In genomic region chr15:98953401-98954356, GRCm38 (mm10) we compare ENCODE assay signal across 8 mouse cellular contexts. TPM values are rescaled to one million over a fixed set of nuclear protein-coding genes. Genes with fewer than 3 reads are reported as not detected.
DNase-seq lines count a peak whose midpoint lies in the region; ATAC-seq and TF ChIP-seq lines count a peak whose summit lies in the region.

Gene Gm49450 (minus strand): TSS chr15:98953551.
Gene Tuba1a (minus strand): TSS chr15:98953703.

- TF ChIP-seq RAD21 in CH12.LX (IDR thresholded peaks at IDR 0.05; ENCODE audit: low read depth, low read length): no peak; the same call in 1 of the 2 replicates

- H3K36me3 ChIP-seq in CH12.LX (replicated peaks in 1 of 2; ENCODE audit: control insufficient read depth in 1 of 2, insufficient read depth in 1 of 2, low read length in 1 of 2): peaks cover 8 to 18% of the 10 kb centered on the region in 2 experiments
- H3K36me3 ChIP-seq in forebrain, embryonic 11.5 days (ENCODE audit: control insufficient read depth, insufficient read depth, low read length): no peaks in the 10 kb centered on the region; the same call in 1 of the 2 replicates
- no peaks in the 10 kb centered on the region; the same call in 1 of the 2 replicates for H3K36me3 ChIP-seq in heart, embryonic 15.5 days
- H3K36me3 ChIP-seq in liver, embryonic 13.5 days: no peaks in the 10 kb centered on the region
- no peaks in the 10 kb centered on the region for H3K36me3 ChIP-seq in stomach, embryonic 16.5 days (ENCODE audit: control insufficient read depth, insufficient read depth, low read length)

- in situ Hi-C loops in CH12.LX (cut with MboI; ENCODE audit: low pct_ligation_motif_present, low pct_unique_long_range_greater_than_20kb, low sequenced_read_pairs): no loop called here

- peak; percentile 100 for DNase-seq in CH12.LX (ENCODE audit: extremely low read depth)
- DNase-seq in c-Kit-positive CD71-positive TER-119-negative erythroid progenitor cells, embryonic 14.5 days (ENCODE audit: low read depth): peak; percentile 48
- DNase-seq in forebrain, embryonic 11.5 days (ENCODE audit: low spot score): peak; percentile 99
- DNase-seq in kidney, postnatal 14 days: peak; percentile 92
- DNase-seq in liver, embryonic 13.5 days: peak; percentile 60
- peak; percentile 96 to 97 for DNase-seq in natural killer cell, adult 2 months (ENCODE audit: low spot score in 2 of 2)

- H3K4me3 ChIP-seq in CH12.LX (replicated peaks in 1 of 3; ENCODE audit: low read depth in 2 of 3, low read length in 2 of 3, poor library complexity in 1 of 3): peak within 1 kb of the TSS; percentile 49 to 88 (median 75)
- peak within 1 kb of the TSS; percentile 82 for H3K4me3 ChIP-seq in forebrain, embryonic 11.5 days (ENCODE audit: low read depth, low read length)
- peak within 1 kb of the TSS; percentile 86 for H3K4me3 ChIP-seq in heart, embryonic 15.5 days
- H3K4me3 ChIP-seq in liver, embryonic 13.5 days (replicated peaks): peak within 1 kb of the TSS; percentile 77
- H3K4me3 ChIP-seq in stomach, embryonic 16.5 days (replicated peaks; ENCODE audit: low read length): peak within 1 kb of the TSS; percentile 89

- no peaks in the 10 kb centered on the region for H3K9me3 ChIP-seq in CH12.LX (replicated peaks; ENCODE audit: low read length)
- no peaks in the 10 kb centered on the region for H3K9me3 ChIP-seq in forebrain, embryonic 11.5 days (ENCODE audit: control insufficient read depth, low read length)
- H3K9me3 ChIP-seq in heart, embryonic 15.5 days (replicated peaks): no peaks in the 10 kb centered on the region
- no peaks in the 10 kb centered on the region for H3K9me3 ChIP-seq in liver, embryonic 13.5 days (replicated peaks)
- no peaks in the 10 kb centered on the region for H3K9me3 ChIP-seq in stomach, embryonic 16.5 days (replicated peaks; ENCODE audit: control insufficient read depth, low read length)

- peaks cover 6% of the 10 kb centered on the region; the same call in 1 of the 2 replicates for H3K79me2 ChIP-seq in CH12.LX (replicated peaks; ENCODE audit: control insufficient read depth, extremely low read depth, insufficient read depth, poor library complexity, severe bottlenecking)

- peak within 1 kb of the TSS; percentile 65 for H3K9ac ChIP-seq in CH12.LX (ENCODE audit: insufficient read depth, low read depth)
- peak within 1 kb of the TSS; percentile 96 for H3K9ac ChIP-seq in forebrain, embryonic 11.5 days (ENCODE audit: low read length)
- peak within 1 kb of the TSS; percentile 96 for H3K9ac ChIP-seq in heart, embryonic 15.5 days
- H3K9ac ChIP-seq in liver, embryonic 13.5 days: peak within 1 kb of the TSS; percentile 77
- H3K9ac ChIP-seq in stomach, embryonic 16.5 days (ENCODE audit: low read length): peak within 1 kb of the TSS; percentile 93

- H3K27me3 ChIP-seq in CH12.LX (replicated peaks): no peaks in the 10 kb centered on the region
- no peaks in the 10 kb centered on the region for H3K27me3 ChIP-seq in forebrain, embryonic 11.5 days (ENCODE audit: control insufficient read depth, insufficient read depth, low read length)
- H3K27me3 ChIP-seq in heart, embryonic 15.5 days: no peaks in the 10 kb centered on the region
- peaks cover 20% of the 10 kb centered on the region for H3K27me3 ChIP-seq in liver, embryonic 13.5 days
- H3K27me3 ChIP-seq in stomach, embryonic 16.5 days (ENCODE audit: control insufficient read depth, insufficient read depth, low read length): no peaks in the 10 kb centered on the region

- peak within 1 kb of the TSS; percentile 87 for H3K27ac ChIP-seq in CH12.LX (ENCODE audit: insufficient read depth, low read depth)
- peak within 1 kb of the TSS; percentile 98 for H3K27ac ChIP-seq in forebrain, embryonic 11.5 days (ENCODE audit: low read depth, low read length)
- peak within 1 kb of the TSS; percentile 97 for H3K27ac ChIP-seq in heart, embryonic 15.5 days
- peak within 1 kb of the TSS; percentile 69 for H3K27ac ChIP-seq in liver, embryonic 13.5 days
- peak within 1 kb of the TSS; percentile 97 for H3K27ac ChIP-seq in stomach, embryonic 16.5 days (ENCODE audit: low read length)

- dilution Hi-C loops in CH12.LX (cut with MboI; ENCODE audit: extremely low pct_ligation_motif_present, extremely low pct_unique_long_range_greater_than_20kb, low sequenced_read_pairs): no loop called here

- H3K4me2 ChIP-seq in CH12.LX (ENCODE audit: insufficient read depth, low read depth, poor library complexity, severe bottlenecking): peak within 1 kb of the TSS; percentile 68
- H3K4me2 ChIP-seq in forebrain, embryonic 11.5 days (ENCODE audit: low read depth, low read length, severe bottlenecking): peak within 1 kb of the TSS; percentile 87
- peak within 1 kb of the TSS; percentile 61 for H3K4me2 ChIP-seq in heart, embryonic 15.5 days
- H3K4me2 ChIP-seq in liver, embryonic 13.5 days: peak within 1 kb of the TSS; percentile 90
- H3K4me2 ChIP-seq in stomach, embryonic 16.5 days (ENCODE audit: low read depth, low read length): peak within 1 kb of the TSS; percentile 44

- peak; percentile 100 for TF ChIP-seq POLR2A in CH12.LX (IDR thresholded peaks at IDR 0.05; ENCODE audit: low read depth, low read length)

- 2% methylated on average over 28 of the region's 28 CpGs for WGBS in forebrain, embryonic 11.5 days
- WGBS in heart, embryonic 15.5 days: 8% methylated on average over 28 of the region's 28 CpGs
- 10% methylated on average over 28 of the region's 28 CpGs for WGBS in liver, embryonic 13.5 days (ENCODE audit: insufficient replicate concordance)
- 4% methylated on average over 28 of the region's 28 CpGs for WGBS in stomach, embryonic 16.5 days

- peaks cover 5 to 36% of the 10 kb centered on the region in 2 experiments for H3K4me1 ChIP-seq in CH12.LX (ENCODE audit: control insufficient read depth in 1 of 2, insufficient read depth in 2 of 2)
- H3K4me1 ChIP-seq in forebrain, embryonic 11.5 days (replicated peaks; ENCODE audit: control insufficient read depth, insufficient read depth, low read length): 0 out of 2 replicates have a peak, but pooled peaks cover 2% of the 10 kb centered on the region
- peaks cover 15% of the 10 kb centered on the region for H3K4me1 ChIP-seq in heart, embryonic 15.5 days (replicated peaks)
- peaks cover 29% of the 10 kb centered on the region for H3K4me1 ChIP-seq in liver, embryonic 13.5 days (replicated peaks)
- 0 out of 2 replicates have a peak, but pooled peaks cover 2% of the 10 kb centered on the region for H3K4me1 ChIP-seq in stomach, embryonic 16.5 days (ENCODE audit: control insufficient read depth, insufficient read depth, low read length)

- TF ChIP-seq CTCF in CH12.LX (conservative IDR thresholded peaks at IDR 0.05 in 1 of 2, IDR thresholded peaks at IDR 0.05 in 1 of 2; ENCODE audit: low read depth in 2 of 2, low read length in 2 of 2): no peak

- ATAC-seq in forebrain, embryonic 11.5 days (replicated peaks; ENCODE audit: low FRiP score): peak; percentile 98
- peak; percentile 96 for ATAC-seq in heart, embryonic 15.5 days (replicated peaks; ENCODE audit: insufficient number of reproducible peaks, insufficient read depth, low FRiP score, low read depth)
- ATAC-seq in liver, embryonic 13.5 days (ENCODE audit: low read depth): peak; percentile 81
- peak; percentile 97 for ATAC-seq in stomach, embryonic 16.5 days (ENCODE audit: insufficient read depth, low FRiP score)

- TF ChIP-seq EP300 in CH12.LX (IDR thresholded peaks at IDR 0.05; ENCODE audit: low read length): no peak

TF ChIP-seq in CH12.LX, 34 proteins besides CTCF, POLR2A, EP300 and RAD21 (continues in another document):
- TF ChIP-seq ETS1 (conservative IDR thresholded peaks at IDR 0.05; ENCODE audit: low read depth, low read length) (0 out of 2 replicates have a peak, but pooled peaks have one; percentile 23), PAX5 (IDR thresholded peaks at IDR 0.05; ENCODE audit: low read length) (no peak), ZNF384 (IDR thresholded peaks at IDR 0.05; ENCODE audit: low read depth, low read length) (no peak), MAX (IDR thresholded peaks at IDR 0.05; ENCODE audit: low read length) (peak; percentile 79), TBP (conservative IDR thresholded peaks at IDR 0.05; ENCODE audit: low read depth, low read length) (peak; percentile 98), GABPA (IDR thresholded peaks at IDR 0.05; ENCODE audit: insufficient replicate concordance, low read depth, low read length) (no peak), SIN3A (IDR thresholded peaks at IDR 0.05; ENCODE audit: low read length) (peak; percentile 77; the same call in 1 of the 2 replicates), CHD1 (IDR thresholded peaks at IDR 0.05; ENCODE audit: low read depth, low read length) (no peak; the same call in 1 of the 2 replicates), NRF1 (IDR thresholded peaks at IDR 0.05; ENCODE audit: low read depth, low read length) (no peak), E2F4 (IDR thresholded peaks at IDR 0.05; ENCODE audit: insufficient replicate concordance, low read depth, low read length) (no peak; the same call in 1 of the 2 replicates), MEF2A (IDR thresholded peaks at IDR 0.05; ENCODE audit: borderline replicate concordance, low read depth, low read length) (0 out of 2 replicates have a peak, but pooled peaks have one; percentile 25), MAZ (IDR thresholded peaks at IDR 0.05; ENCODE audit: low read depth, low read length) (peak; percentile 67), MAFK (IDR thresholded peaks at IDR 0.05; ENCODE audit: insufficient replicate concordance, low read length) (no peak), KAT2A (IDR thresholded peaks at IDR 0.05; ENCODE audit: insufficient replicate concordance, low read length) (no peak), NELFE (IDR thresholded peaks at IDR 0.05; ENCODE audit: low read depth, low read length) (peak; percentile 99)

RNA-seq across cellular contexts. Expression of gene Gm49450, which starts in this region (rescaled TPM):
- total RNA-seq in CH12.LX (2012; rRNA removed) (0.38 TPM in 1 of 2 replicates, not detected in the other), CH12.LX (2014; rRNA removed) (0.81 and 4.7 TPM in 2 replicates)
- 125 TPM in 1 of 2 replicates, not detected in the other for polyA plus RNA-seq in CH12.LX (2012; ENCODE audit: insufficient read length, low read depth)
- polyA plus RNA-seq in forebrain, embryonic 11.5 days (2014; fragmentation: Nextera tagmentation; extraction: Ambion mirVana): not detected in 2 replicates
- not detected in 2 replicates for polyA plus RNA-seq in heart, embryonic 15.5 days (2015; fragmentation: Nextera tagmentation; extraction: Ambion mirVana)
- polyA plus RNA-seq in liver, embryonic 13.5 days (2015; fragmentation: Nextera tagmentation; extraction: Ambion mirVana): not detected in 2 replicates
- not detected in 2 replicates for polyA plus RNA-seq in stomach, embryonic 16.5 days (2015; fragmentation: Nextera tagmentation; extraction: Ambion mirVana)

RNA-seq across cellular contexts. Expression of gene Tuba1a, which starts in this region (rescaled TPM):
- total RNA-seq in CH12.LX (2012; rRNA removed): 153 and 181 TPM in 2 replicates
- 438 and 533 TPM in 2 replicates for total RNA-seq in CH12.LX (2014; rRNA removed)
- 254 and 283 TPM in 2 replicates for polyA plus RNA-seq in CH12.LX (2012; ENCODE audit: insufficient read length, low read depth)
- 5,083 and 5,852 TPM in 2 replicates for polyA plus RNA-seq in forebrain, embryonic 11.5 days (2014; fragmentation: Nextera tagmentation; extraction: Ambion mirVana)
- 719 and 906 TPM in 2 replicates for polyA plus RNA-seq in heart, embryonic 15.5 days (2015; fragmentation: Nextera tagmentation; extraction: Ambion mirVana)
- polyA plus RNA-seq in liver, embryonic 13.5 days (2015; fragmentation: Nextera tagmentation; extraction: Ambion mirVana): 109 TPM in 2 replicates
- 1,001 and 1,036 TPM in 2 replicates for polyA plus RNA-seq in stomach, embryonic 16.5 days (2015; fragmentation: Nextera tagmentation; extraction: Ambion mirVana)

Comparison
In these comparisons a context has a peak if more than half of its experiments do, and no peak if none do; other contexts are left out.
1. Peak in every context shown above with its lines: DNase-seq, ATAC-seq, H3K4me3 ChIP-seq and H3K27ac ChIP-seq.
2. DNase-seq: peak in every context shown above with its lines; median percentile 100 in CH12.LX; 99 in forebrain, embryonic 11.5 days; 96 in natural killer cell, adult 2 months; 92 in kidney, postnatal 14 days; 60 in liver, embryonic 13.5 days; 48 in c-Kit-positive CD71-positive TER-119-negative erythroid progenitor cells, embryonic 14.5 days.